Mouse (Mus musculus) ES-Bruce4 (cell line): ENCODE data around the gene Lmtk3. TPM values are rescaled to one million over a fixed set of nuclear protein-coding genes. Genes with fewer than 3 reads are reported as not detected.

Source experiments
- H3K27ac ChIP-seq: 2 replicates; pipeline ENCODE4 v1.5.1; 2012; ENCODE audit warnings: low read length, inconsistent platforms; ENCODE audit not compliant: insufficient read depth
- H3K27me3 ChIP-seq: 2 replicates; pipeline ENCODE4 v1.6.1; 2012; ENCODE audit warnings: mild to moderate bottlenecking, low read length, inconsistent platforms; ENCODE audit not compliant: control insufficient read depth, poor library complexity, insufficient read depth, severe bottlenecking
- H3K36me3 ChIP-seq: 2 replicates; pipeline ENCODE4 v1.6.1; 2012; ENCODE audit warnings: inconsistent platforms, mild to moderate bottlenecking, low read length, moderate library complexity; ENCODE audit not compliant: control insufficient read depth, poor library complexity, insufficient read depth, severe bottlenecking
- H3K4me1 ChIP-seq: one replicate; pipeline ENCODE4 v1.8.1; 2011; ENCODE audit warnings: low read length; ENCODE audit not compliant: control insufficient read depth, insufficient read depth
- H3K4me3 ChIP-seq: 2 replicates; pipeline ENCODE4 v1.5.1; 2011; ENCODE audit warnings: low read depth, mild to moderate bottlenecking, low read length
- H3K9ac ChIP-seq: 2 replicates; pipeline ENCODE4 v1.6.1; 2012; ENCODE audit warnings: low read depth, mild to moderate bottlenecking, inconsistent platforms; ENCODE audit not compliant: poor library complexity, severe bottlenecking
- H3K9me3 ChIP-seq: replicated peaks from 2 replicates; pipeline ENCODE4 v1.6.1; 2012; ENCODE audit warnings: mild to moderate bottlenecking, low read length, inconsistent platforms; ENCODE audit not compliant: control insufficient read depth, poor library complexity, insufficient read depth, severe bottlenecking
- CTCF ChIP-seq: IDR thresholded peaks from one replicate; pipeline ENCODE4 v1.8.1; 2011; ENCODE audit warnings: low read depth, low read length
- EP300 ChIP-seq: IDR thresholded peaks from 2 replicates; pipeline ENCODE4 v1.6.1; 2011; ENCODE audit warnings: low read depth, low read length; ENCODE audit not compliant: insufficient read depth
- POLR2A ChIP-seq: IDR thresholded peaks from one replicate; pipeline ENCODE4 v1.8.1; 2011; ENCODE audit warnings: low read length; ENCODE audit not compliant: insufficient read depth
- polyA plus RNA-seq: library from polyadenylated mRNA; stranded (reverse); fragments of >200 nt; gene quantifications from 2 replicates; pipeline ENCODE4 v1.2.4, GENCODE M21; 2011; ENCODE audit warnings: low read depth; ENCODE audit not compliant: missing spikeins, insufficient read depth, insufficient read length

Gene Lmtk3
- polyA plus RNA-seq, 1 experiment = 9.6 TPM

DNA sequence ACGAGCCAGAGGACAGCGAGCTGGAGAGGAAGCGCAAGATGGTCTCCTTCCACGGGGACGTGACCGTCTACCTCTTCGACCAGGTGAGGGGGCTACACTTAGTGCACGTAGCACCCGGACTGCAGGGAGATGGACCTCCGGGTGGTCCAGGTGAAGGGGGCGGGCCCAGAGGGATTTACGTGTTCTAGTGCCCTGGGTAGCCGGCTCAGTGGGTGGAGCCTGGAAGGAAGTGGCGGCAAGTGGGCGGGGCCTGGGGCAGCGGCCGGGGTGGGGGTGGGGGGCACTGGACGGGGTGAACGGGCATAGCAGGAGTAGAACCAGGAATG, 14.9 kb downstream of the Lmtk3 start:
- Histone ChIP-seq H3K27ac (no peak overlapping the region), H3K4me3 (peak overlapping the region; percentile 84), H3K27me3 (no peaks in the 10 kb centered on the region), H3K4me1 (peaks cover 6% of the 10 kb centered on the region), H3K9me3 (no peaks in the 10 kb centered on the region), H3K36me3 (no peaks in the 10 kb centered on the region), H3K9ac (peak overlapping the region; percentile 55)
- TF ChIP-seq EP300 = no peak
- TF ChIP-seq CTCF = no peak
- no peak for TF ChIP-seq POLR2A

DNA sequence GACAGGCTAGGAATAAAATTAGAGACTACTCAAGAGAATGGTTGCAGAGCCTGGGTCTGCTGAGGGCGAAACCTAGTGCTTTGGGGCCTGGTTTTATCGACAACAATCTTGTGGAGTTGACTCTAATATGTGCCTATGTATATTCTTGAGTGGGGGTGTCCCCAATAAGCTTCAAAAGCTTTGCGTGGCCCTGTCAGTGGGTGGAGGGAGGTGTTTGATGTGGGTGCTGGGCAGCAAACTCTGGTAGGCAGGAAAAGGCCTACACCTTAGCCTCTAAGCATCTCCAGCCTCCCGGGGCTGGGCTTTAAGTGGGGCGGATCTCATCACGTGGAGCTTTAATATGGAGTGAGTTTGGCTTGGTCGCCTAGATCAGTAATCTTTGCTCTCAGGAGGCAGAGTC, 15.4 kb downstream of the Lmtk3 start:
- Histone ChIP-seq H3K9ac (peak overlapping the region; percentile 55; the same call in 1 of the 2 replicates), H3K36me3 (no peaks in the 10 kb centered on the region), H3K4me3 (peak overlapping the region; percentile 39), H3K27ac (no peak overlapping the region), H3K27me3 (no peaks in the 10 kb centered on the region), H3K4me1 (peaks cover 6% of the 10 kb centered on the region), H3K9me3 (no peaks in the 10 kb centered on the region)
- TF ChIP-seq CTCF = no peak
- no peak for TF ChIP-seq POLR2A
- no peak for TF ChIP-seq EP300

DNA sequence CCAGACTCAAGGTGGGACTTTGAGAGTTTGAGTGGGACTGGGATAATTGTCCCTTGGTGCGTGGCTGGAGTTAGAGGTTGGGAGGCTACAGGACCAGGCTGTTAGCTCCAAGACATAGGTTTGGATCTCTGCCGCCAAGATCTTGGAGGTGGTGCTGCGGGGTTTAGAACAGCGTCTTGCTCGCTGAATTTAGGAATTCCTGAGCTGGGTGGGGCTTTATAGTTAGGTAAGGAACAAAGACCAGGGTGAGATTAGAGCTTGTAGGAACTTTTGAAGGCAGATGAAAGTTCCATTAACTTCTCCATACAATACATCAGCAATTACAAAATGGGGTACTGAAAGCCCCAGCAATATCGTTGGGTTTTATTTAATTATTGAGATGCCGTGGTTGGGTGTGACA, 16.5 kb downstream of the Lmtk3 start:
- Histone ChIP-seq H3K9me3 (no peaks in the 10 kb centered on the region), H3K27me3 (no peaks in the 10 kb centered on the region), H3K4me3 (no peak overlapping the region), H3K27ac (peak overlapping the region; percentile 45; the same call in 1 of the 2 replicates), H3K4me1 (peaks cover 6% of the 10 kb centered on the region), H3K9ac (0 out of 2 replicates have a peak overlapping the region, but pooled peaks have one; percentile 9), H3K36me3 (no peaks in the 10 kb centered on the region)
- no peak for TF ChIP-seq EP300
- no peak for TF ChIP-seq POLR2A
- TF ChIP-seq CTCF = no peak

DNA sequence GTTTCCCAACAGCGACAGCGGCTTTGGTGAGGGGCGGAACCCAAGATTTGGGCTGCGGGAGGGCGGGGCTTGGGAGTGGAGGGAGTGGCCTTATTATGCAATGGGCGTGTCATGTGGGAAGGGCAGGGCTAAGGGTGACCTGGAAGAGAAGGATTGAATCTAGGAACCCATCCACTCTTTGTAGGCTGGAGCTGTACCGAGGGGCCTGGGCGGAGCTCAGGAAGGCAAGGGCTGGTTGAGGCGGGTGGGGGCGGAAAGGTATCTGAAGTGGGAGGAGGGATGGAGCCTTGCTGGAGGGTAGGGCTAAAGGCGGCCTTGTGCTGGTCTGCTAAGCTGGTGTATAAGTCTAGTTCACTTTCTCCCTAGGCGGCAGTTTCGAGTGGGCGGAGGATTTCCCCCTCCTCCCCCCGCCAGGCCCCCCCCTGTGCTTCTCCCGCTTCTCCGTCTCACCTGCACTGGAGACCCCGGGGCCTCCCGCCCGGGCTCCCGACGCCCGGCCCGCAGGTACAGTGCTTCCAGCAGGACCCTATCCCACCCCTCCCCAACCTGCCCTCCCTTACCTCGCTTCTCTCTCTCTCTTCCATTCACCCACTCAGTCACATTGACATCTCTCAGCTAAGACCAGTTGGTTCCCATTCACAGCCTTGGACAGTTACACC, 17.1 kb downstream of the Lmtk3 start:
- Histone ChIP-seq H3K4me1 (peaks cover 6% of the 10 kb centered on the region), H3K9ac (peak overlapping the region; percentile 37), H3K9me3 (no peaks in the 10 kb centered on the region), H3K4me3 (peak overlapping the region; percentile 70), H3K27ac (no peak overlapping the region), H3K36me3 (no peaks in the 10 kb centered on the region), H3K27me3 (no peaks in the 10 kb centered on the region)
- TF ChIP-seq EP300 = no peak
- no peak for TF ChIP-seq POLR2A
- TF ChIP-seq CTCF = no peak

DNA sequence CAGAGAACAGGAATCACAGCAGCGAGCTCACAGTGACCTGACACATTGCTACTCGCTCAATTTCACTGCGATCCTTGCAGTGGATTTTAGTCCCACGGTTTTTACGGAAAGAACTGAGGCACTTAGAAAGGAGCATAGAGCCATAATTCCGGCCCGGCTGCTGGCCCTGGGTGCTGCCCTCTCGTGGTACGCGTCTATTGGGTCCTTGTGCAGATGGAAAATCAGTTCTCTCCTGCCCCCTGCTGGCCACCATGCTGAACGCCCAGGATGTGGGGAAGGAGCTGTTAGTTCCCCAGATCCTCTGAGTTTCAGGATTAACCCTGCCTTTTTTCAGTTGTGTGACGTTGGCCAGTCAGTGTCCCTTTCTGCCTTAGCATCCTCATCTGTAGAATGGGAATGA, 17.8 kb downstream of the Lmtk3 start:
- Histone ChIP-seq H3K4me3 (peak overlapping the region; percentile 70), H3K36me3 (no peaks in the 10 kb centered on the region)
- TF ChIP-seq EP300 = 0 out of 2 replicates have a peak, but pooled peaks have one; percentile 52
- no peak for TF ChIP-seq POLR2A
- TF ChIP-seq CTCF = peak; percentile 100

DNA sequence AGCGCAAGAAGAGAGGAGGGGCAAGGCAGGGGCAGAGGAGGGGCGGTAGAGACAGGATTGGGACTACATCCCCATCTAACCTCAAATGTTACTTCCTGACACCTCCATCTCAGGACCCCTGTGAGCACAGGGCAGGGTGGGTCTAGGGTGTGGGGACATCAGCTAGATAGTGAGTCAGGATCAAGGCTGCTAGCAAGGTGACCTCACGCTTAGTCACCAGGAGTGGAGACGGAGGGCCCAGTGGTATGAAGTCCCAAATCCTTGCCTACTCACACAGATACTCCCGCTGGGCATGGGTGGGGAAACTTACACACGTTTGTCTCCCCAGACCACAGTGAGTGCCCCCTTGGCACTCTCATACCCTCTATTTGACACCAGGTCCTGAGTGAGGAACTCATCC, 19.0 kb downstream of the Lmtk3 start:
- no peak for TF ChIP-seq EP300
- no peak overlapping the region for H3K27ac ChIP-seq
- no peak overlapping the region for H3K4me3 ChIP-seq
- H3K4me1 ChIP-seq = peaks cover 2% of the 10 kb centered on the region
- no peaks in the 10 kb centered on the region for H3K27me3 ChIP-seq
- H3K9ac ChIP-seq = no peak overlapping the region
- peaks cover 5% of the 10 kb centered on the region for H3K36me3 ChIP-seq
- no peaks in the 10 kb centered on the region for H3K9me3 ChIP-seq

More for the DNA sequence above, 17.8 kb downstream of the Lmtk3 start:
- Histone ChIP-seq H3K4me1 (peaks cover 6% of the 10 kb centered on the region), H3K27me3 (no peaks in the 10 kb centered on the region), H3K9me3 (no peaks in the 10 kb centered on the region), H3K27ac (no peak overlapping the region), H3K9ac (no peak overlapping the region)
